Mouse (Mus musculus): ENCODE measurements around the gene Bdkrb2.

DNA sequence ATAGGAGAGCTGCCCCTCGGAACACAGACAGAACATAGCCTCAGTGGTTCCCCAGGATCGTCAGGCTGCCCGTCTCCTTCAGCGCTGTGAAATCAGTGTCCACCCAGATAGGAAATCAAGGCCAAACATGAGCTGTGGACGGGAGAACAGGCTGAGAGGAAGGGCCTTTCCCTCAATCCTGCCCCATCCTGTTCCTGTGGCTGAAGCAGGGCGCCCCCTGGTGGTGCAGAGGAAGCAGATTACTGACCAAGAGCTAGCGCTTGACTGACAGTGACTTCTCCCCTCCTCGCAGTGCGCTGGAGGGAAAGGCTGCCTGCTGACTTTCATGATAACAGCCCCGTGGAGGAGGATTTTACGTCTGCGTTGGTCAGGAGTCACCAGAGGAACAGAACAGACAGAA, 21.8 kb downstream of the Bdkrb2 start:
- TF ChIP-seq CTCF (IDR thresholded peaks at IDR 0.05; ENCODE audit: low read depth) (peak; percentile 97), EP300 (IDR thresholded peaks at IDR 0.05; ENCODE audit: low read depth) (no peak)

All from heart, postnatal 0 days (tissue).